Mouse (Mus musculus) adipocyte (in vitro differentiated cells): Measurements from ENCODE around the gene Krt78.
"Not testable (repeated sequence)": the region's sequence is repeated elsewhere in the genome, so short reads cannot be mapped to it uniquely, and the experiment has no call there.

Experiments used
- DNase-seq: peaks from one replicate; pipeline ENCODE4 v3.0.0-alpha.2; 2016; ENCODE audit warnings: low spot score

The Krt78 gene

GRCm38 (mm10) chr15:101954187-101954586 lies at the start of gene Krt78:
Gene Krt78 (minus strand): TSS chr15:101954287.
- no peak for DNase-seq

GRCm38 (mm10) chr15:102003516-102003915 lies 49.4 kb upstream of the Krt78 start:
- DNase-seq: no peak

DNA sequence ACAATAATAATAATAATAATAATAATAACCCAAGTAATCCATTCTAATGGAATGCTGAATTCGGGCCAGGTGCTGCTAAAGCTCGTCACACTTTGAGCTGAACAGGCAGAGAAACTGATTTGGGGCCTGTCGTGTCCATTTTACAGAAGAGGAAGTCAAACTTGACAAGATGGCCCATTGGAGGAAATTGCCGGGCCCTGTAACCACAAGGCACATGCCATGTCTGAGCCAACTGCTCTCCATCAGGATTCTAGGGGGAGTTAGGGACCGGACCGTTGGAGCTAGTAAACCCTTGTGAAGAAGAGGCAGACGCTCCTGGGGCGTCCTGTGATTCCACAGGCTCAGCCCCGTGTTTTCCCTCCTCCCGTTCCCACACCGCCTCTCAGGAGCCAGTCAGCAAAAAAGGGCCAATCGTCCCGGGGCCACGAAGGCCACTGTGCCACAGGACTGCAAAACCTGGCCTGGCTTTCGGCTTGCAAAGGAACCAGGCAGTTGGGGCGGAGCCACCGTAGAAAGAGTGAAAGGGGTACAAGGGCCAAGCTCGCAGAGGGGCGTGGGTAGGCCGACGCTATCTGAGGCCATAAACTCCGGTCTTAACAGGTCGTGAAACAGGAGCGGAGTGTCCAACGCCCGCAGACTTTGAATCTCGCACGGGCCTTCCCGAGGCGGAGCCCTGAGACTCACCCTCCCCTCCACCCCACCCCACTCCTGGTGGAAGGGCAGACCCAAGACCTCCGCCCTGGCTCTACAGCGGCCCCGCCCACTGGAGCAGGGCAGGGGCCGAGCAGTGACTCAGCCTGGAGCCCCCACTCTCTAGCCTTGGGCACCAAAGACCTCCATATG lies 48.8 kb upstream of the Krt78 start:
- DNase-seq: no peak

GRCm38 (mm10) chr15:101999676-102000335 lies 45.7 kb upstream of the Krt78 start:
- DNase-seq: no peak

GRCm38 (mm10) chr15:101999156-101999555 lies 45.1 kb upstream of the Krt78 start:
- no peak for DNase-seq

GRCm38 (mm10) chr15:101996450-101997078 lies 42.5 kb upstream of the Krt78 start:
- DNase-seq: not testable (repeated sequence)

DNA sequence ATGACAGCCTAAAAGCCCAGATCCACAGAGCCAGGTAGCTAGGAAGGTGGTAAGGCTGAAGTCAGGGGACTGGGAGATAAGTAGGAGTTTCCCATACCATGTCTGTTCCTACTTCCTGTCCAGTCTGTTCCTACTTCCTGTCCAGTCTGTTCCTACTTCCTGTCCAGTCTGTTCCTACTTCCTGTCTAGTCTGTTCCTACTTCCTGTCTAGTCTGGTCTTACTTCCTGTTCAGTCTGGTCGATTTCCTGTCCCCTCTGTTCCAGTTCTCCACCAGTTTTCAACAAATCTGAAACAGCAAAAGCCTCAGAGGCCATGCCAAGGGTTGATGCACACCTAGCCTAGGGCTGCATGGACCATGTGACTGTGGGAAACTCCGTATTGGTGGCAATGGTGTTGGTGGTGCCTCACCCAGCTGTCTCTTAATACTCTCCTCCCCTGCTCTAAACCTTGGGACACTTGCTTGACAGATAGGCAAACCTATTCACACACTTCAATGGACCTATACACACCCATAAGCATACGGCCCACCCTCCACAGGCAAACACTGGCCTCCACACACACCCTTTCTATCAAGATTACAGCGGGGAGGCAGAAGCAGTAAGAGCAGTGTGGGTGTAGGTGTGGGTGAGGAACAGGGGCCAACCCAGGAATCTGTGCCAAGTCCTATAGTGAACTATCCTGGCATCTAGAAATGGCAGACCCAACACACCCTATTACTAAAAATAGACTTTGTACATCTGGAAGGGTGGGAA lies 41.6 kb upstream of the Krt78 start:
- peak; percentile 96 for DNase-seq

- no peak for DNase-seq
These were observed 40.3 kb upstream of the Krt78 start for GRCm38 (mm10) chr15:101994365-101994764.

- DNase-seq: no peak
These were observed 36.9 kb upstream of the Krt78 start for GRCm38 (mm10) chr15:101990946-101991345.

DNA sequence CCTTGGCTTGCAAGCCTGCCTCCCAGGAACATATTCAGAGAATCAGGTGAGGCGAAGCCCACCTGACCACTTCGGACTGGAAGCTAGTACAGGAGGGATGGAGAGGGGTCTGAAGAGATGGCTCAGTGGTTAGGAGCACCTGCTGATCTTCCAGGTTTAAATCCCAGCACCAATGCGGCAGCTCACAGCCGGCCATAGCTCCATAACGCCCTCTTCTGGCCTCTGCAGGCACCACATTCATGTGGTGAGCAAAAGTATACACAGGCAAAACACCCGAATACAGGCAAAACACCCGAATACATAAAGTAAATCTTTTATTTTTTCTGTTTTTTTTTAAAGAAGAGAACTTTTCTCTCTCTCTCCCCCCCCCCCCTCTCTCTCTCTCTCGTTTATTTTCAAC lies 34.6 kb upstream of the Krt78 start:
- DNase-seq: no peak

DNA sequence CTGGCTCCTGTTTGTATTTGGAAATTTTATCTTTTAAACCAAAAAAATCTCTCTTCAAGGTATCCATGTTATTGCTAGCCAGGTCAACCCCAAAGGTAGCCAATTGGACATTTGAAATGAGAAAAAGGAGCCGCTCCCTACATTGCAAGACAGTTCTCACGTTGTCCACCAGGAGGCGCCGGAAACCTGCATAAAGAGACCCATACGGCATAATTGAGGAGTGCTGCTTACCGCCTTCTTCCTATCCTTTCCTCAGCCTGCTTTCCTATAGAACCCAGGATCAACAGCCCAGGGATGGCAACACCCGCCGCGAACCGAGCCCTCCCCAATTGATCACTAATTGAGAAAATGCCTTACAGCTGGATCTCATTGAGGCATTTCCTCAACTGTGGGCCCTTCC lies 34.0 kb upstream of the Krt78 start:
- DNase-seq: peak; percentile 96

DNA sequence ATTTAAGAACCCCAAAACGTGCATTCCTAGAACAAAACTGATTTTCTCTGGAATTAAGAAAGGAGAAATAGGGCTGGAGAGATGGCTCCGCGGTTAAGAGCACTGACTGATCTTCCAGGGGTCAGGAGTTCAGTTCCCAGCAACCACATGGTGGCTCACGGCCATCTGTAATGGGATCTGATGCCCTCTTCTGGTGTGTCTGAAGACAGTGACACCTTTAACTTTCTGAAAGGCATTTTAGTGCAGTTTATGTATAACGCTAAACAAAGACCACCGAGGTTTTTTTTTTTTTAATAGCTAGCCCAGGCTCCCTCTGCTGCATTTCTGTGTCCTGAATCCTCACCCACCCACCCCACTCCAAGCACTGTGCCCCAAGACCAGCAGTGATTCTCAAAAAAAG lies 30.7 kb upstream of the Krt78 start:
- no peak for DNase-seq

DNA sequence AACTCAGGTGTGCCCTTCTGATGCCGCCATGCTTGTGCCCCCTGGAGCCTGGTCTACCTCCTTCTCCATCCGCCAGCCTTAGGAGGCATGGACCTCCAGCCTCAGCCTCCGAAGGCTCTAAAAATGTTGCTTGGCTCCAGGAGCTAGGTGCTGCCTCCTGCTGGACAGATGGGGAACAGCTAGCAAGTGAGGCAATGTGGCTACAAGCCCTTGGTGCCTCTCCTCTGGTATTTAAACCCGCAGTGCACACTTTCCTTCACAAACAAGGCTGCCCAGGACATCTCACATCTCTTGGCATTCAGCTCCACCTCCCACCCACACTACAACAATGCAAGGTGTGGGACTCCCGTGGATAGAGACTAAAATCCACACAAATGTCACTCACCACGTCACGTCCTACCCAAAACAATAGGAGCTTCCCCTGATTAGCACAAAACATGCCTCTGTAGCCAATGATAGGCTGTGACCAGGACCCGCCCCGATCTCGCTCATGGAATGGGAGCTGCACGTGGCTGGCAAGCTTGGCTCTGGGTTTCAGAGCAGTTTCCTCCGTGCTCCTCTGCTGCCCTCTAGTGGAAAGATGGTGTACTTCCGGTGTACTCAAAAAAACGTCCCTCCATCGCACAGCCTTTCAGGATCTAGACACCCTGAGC lies 30.0 kb upstream of the Krt78 start:
- DNase-seq: peak; percentile 100

- no peak for DNase-seq
These were observed 29.3 kb upstream of the Krt78 start for GRCm38 (mm10) chr15:101983315-101983948.

GRCm38 (mm10) chr15:101980849-101981248 lies 26.8 kb upstream of the Krt78 start:
- DNase-seq: no peak

DNA sequence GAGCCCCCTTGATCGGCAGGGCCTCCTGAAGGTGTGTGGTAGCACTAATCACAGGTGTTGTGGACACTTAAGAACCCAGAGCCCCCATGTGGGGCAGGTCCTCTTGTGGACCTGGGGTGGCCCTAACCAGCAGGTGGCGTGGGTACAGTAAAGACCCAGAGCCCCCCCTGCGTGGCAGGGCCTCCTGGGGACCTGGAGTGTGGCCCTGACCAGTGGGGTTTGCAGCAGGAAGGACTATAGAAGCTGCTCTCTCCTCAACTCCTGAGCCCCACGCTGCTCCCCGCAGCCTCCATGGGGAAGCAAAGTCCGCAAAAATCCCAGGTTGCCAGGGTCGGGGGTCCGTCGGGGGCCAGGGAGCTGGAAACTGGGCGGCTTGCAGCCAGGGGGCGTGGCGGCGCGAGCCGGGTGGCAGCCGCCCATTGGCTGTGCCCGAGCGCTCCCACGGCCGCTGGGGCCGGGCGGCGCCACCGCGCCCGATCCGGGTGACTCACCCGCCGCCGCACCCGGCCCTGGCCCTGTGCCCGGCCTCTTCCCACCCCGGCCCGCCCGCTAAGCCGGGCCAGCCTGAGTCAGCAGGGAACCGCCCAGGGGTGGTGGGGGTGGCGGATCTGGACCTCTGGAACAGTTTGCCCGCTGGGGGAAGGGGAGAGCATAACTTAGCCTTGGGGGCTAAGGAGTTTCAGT lies 23.1 kb upstream of the Krt78 start:
- peak; percentile 94 for DNase-seq

GRCm38 (mm10) chr15:101976641-101977040 lies 22.6 kb upstream of the Krt78 start:
- peak; percentile 89 for DNase-seq

DNA sequence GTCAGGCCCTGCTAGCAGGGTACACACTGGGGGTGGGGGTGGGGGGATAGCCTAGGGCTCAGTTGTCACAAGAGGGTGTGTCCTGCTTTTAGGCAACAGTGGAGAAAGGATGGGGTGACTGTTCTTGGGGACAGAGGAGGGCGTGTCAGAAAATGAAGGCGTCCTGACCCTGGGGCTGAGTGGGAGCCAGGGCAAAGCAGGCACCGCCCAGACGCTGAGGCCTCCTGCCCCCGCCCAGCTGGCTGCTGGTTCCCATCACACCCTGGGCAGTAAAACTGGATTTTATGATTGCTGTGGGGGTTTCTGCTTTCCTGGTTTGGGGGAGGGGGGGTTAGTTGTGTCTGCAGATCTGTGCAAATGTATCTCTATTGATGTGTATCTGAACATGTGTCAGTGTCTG lies 21.9 kb upstream of the Krt78 start:
- peak; percentile 79 for DNase-seq

- DNase-seq: peak; percentile 55
These were observed 20.2 kb upstream of the Krt78 start for GRCm38 (mm10) chr15:101974083-101974845.
